Mouse (Mus musculus) T-helper 17 cell (primary cell): Measurements from ENCODE around the gene Ino80e.

Source experiments
- in situ Hi-C, 2 experiments: fragments of 300-600 bp; cut with MboI, MseI; formaldehyde crosslinking; loops; 1 replicate in 1 of 2; 2 replicates in 1 of 2; pipeline ENCODE4 v1.15.1; 2025; ENCODE audit warnings: high pct_unique_total_duplicates in 2 of 2

Ino80e gene

DNA sequence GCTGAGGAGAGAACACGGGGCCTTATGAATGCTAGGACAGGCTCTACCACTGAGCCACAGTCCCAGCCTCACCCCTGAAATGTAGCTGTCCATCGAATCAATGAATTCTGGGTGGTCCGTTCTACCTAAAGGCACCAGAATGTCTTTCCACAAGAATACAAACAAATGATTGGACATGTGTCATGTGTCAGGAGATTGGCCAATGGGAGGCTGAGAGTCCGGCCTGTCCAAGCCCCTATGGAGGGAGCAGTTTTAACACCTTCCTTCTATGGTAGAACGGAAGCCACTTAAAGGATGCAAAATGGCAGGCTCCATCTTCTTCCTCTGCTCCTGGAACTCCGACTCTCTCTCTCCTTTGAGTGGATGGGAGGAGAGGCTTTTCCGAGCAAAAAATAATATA, 44.6 kb downstream of the Ino80e start:
- in situ Hi-C loops = loop anchor here in 1 of 2 experiments (10.0 kb wide), 2 partner anchors 97 to 147 kb away; no protein-coding TSS in a partner anchor

DNA sequence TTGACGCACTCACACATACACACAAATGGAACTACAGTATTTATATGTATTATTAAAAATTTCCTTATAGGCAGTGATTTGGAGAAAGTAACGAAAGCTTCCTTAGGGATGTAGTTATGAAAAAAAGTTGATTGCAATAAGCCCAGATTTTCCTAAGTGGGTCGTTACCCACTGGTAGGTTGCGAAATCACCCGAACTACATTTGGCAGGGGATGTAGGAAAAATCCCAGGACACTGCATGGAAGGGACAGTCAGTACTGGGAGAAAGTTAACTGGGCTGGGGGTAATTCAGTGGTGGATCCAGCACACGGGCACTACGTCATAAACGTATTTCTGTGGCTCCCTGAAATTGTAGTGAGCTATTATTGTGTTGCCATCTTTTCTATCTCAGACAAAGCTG, 45.7 kb downstream of the Ino80e start:
- in situ Hi-C loops = loop anchor here in 1 of 2 experiments (10.0 kb wide), 2 partner anchors 98 to 148 kb away; no protein-coding TSS in a partner anchor

GRCm38 (mm10) chr7:126815726-126816222, 46.4 kb downstream of the Ino80e start:
- in situ Hi-C loops = loop anchor here in 1 of 2 experiments (10.0 kb wide), 2 partner anchors 99 to 149 kb away; no protein-coding TSS in a partner anchor

- in situ Hi-C loops = loop anchor here in 1 of 2 experiments (10.0 kb wide), 2 partner anchors 105 to 155 kb away; no protein-coding TSS in a partner anchor
Observed at GRCm38 (mm10) chr7:126809723-126810369, 52.3 kb downstream of the Ino80e start.

DNA sequence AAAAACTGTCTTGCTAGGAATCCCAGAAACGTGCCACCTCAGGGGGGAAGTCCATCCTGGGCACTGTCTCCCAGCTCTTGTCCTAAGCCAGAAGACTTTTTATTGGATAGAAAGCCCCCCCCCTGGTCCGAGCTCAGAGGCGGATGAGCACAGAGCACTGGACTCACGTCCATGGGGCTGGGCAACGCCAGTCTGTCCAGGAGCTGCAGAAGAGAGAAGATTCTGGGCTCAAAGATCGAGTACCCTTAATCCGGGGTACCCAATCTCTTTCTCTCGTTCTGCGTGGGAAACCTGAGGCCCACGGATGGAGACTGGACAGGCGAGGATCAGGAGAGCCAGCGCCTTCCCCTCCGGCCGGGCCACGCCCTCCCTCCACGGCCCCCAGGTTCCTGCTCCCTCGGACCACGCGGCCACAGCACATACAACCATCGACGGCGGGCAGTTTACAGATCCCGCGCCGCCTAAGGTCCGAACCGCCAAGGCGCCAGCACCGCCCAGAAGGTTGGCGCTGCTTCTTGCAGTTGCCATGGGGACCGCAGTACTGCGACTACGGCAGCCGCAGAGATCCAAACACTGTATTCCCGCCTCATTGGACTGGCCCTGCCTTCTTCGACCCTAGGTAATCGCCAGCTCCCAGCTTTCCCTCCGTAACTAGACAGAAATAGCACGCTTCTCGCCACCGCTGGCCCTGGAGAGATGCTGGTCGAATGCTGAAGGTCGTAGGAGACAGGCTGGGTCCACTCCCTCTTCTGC, 53.3 kb downstream of the Ino80e start:
- in situ Hi-C loops = no loop called here

DNA sequence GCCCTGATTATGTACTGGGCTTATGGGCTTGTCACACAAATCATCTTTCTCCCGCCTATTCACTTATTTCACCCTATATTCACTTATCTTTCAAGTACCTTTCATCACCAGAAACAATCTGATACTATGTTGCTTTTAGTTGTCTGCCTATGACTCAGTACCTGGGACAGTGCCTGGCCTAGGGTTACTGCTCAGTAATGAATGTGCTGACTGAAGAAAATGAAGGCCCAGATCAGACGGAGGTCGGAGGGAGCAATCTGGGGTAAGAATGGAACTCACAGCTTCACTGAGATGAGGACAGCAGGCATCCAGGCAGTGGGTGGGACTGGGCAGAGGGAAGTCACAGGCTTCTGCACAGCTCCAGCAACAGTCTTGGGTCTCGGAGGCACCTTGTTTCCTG, 54.8 kb downstream of the Ino80e start:
- in situ Hi-C loops = no loop called here

- in situ Hi-C loops = no loop called here
Observed at GRCm38 (mm10) chr7:126806956-126807355, 55.2 kb downstream of the Ino80e start.

DNA sequence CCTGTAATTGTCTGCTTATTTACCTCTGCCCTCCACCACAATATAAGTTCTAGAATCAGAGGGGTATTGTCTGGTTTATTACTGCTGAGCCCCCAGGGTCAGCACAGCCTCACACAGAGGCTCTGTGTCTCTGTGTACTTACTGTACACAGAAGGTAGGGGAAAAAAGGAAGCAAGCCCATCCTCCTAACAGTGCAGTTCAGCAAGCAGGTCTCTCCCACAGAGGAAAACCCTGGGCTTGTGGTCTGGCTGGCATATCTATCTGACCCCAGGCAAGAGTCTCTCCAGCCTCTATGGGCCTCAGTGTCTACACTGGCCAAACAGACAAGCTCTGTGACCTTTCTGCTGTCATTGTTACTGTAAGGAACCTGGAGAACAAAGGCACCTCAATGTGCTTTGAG, 58.4 kb downstream of the Ino80e start:
- in situ Hi-C loops = no loop called here

- in situ Hi-C loops = no loop called here
Observed at GRCm38 (mm10) chr7:126803181-126803580, 59.0 kb downstream of the Ino80e start.

DNA sequence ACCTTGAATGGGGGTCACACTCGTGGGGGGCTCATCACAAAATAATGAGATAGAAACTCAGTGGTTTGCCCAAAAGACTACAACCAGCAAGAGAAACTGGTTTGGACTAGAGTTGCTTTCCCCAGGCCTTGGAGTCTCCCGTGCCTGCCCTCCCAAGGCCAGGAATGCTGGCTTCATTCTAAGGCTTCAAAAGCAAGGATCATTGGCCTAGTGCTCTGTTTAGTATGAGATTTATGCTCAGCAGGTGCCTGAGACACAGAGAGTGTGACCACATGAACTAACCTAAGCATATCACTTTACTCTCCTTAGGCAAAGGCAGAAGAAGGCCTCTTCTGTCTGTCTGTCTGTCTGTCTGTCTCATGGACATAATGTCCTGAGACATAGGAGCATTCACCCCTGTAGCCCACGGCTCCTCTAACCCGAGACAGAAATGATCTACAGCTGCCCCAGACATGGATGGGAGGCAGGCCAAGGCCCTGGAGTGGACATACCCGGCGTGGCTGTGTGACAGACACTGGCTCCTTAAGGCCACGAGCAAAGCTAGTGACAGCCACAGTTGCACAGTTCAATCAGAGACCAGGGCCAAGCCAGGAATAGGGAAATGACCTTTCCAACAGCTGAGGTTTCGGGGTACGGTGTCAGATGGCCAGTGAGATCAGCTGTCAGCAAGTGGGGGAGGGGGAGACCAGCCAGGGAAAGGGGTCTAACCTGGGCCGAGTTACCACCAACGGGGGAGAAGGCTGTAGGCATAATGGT, 59.9 kb downstream of the Ino80e start:
- in situ Hi-C loops = no loop called here

GRCm38 (mm10) chr7:126801057-126801422, 61.1 kb downstream of the Ino80e start:
- in situ Hi-C loops = no loop called here
